Mouse (Mus musculus): ENCODE measurements around the gene Lman1l.

Gene Lman1l

DNA sequence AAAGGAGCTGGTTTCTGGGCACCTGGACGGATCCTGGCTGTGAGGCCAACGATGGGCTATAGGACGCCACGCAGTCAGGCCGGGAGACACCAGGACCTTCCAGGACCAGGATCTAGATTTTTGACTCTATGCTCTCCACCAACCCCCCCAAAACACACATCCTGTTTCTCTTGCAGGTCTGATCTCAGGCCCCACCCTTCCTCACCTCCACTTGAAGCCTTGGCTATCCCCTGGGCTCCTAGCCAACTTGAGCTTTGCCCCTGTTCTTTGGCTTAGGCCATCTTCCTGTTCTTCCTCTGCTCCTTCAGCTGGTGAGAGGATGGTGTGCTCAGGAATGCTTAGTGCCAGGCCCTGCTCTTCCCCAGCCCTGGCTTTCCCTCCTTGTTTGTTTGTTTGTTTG is at the start of gene Lman1l:
Gene Lman1l (minus strand): TSS at position 101 of the 400 bp plus-strand sequence.
- in situ Hi-C loops (cut with MboI), result no loop called here

DNA sequence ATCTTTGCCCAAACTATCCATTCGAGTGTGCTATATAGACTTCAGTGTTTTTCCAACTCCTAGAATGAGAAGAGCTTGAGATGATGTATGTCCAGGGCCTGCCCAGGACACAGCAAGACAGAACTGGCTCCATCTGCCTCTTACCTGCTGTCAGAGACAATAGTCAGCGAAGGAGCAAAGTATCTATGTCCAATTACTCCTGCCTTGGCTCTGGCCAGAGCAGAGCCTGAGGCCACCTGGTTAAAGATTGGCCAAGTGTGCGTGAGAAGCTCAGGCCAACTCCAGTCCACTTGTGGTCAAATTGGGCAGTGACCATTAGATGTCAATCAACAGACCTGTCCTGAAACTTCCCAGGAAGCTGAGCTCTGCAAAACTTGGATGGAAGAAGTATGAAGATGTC is 49.0 kb upstream of the Lman1l start:
- in situ Hi-C loops (cut with MboI), result no loop called here

DNA sequence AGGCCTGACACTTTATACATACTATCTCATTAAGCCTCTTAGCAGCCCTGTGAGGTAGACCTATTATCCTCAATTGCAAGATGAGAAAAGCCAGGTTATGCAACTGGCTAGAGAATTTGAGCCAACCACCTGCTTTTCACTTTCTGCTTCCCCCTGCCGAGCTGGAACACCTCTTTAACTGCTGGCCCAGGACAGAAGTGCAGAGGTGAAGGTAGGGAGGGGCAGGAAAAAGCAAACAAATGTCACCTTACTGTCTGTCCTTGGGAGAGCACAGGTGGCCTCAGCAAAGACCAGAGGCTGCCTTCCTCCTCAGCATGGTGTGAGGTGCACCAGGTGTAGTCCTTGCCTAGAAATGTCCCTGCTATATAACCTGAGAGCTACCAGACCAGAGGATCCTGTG is 47.7 kb upstream of the Lman1l start:
- in situ Hi-C loops (cut with MboI), result no loop called here

DNA sequence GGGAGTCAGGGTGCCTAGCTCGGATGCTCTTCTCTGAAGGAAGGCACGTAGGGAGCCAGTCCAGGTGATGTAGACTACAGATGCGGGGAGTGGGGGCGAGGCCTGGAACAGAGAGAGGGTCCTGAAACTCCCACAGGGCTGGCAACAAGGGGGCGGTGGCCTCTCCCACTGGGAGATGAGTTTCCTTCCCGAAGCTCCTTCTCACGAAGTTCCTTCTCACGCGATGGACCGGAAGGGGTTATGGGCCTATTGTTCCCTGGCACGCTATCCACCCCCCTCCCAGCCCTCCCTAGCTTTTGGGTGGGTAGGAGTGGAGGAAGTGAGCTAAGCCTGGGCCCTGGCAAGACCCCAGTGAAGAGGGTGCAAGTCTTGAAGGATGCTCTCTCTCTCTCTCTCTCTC is 47.2 kb upstream of the Lman1l start:
- in situ Hi-C loops (cut with MboI), result no loop called here

DNA sequence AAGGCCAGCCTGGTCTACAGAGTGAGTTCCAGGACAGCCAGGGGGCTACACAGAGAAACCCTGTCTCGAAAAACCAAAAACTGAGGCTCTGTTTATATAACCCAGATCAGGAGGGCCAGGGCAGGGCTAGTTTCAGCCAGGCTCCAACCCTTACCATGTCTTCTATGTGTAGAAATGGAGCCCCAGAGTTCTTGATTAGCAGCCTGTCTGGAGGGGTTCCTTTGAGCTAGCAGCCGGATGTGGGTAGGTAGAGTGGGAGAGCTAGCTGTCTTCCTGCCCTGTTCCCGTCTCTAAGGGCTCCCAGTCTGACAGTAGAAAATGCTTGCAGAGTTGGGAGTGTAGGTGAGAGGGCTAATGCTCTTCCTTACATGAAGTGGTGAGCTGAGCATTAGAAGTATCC is 46.6 kb upstream of the Lman1l start:
- in situ Hi-C loops (cut with MboI), result no loop called here

DNA sequence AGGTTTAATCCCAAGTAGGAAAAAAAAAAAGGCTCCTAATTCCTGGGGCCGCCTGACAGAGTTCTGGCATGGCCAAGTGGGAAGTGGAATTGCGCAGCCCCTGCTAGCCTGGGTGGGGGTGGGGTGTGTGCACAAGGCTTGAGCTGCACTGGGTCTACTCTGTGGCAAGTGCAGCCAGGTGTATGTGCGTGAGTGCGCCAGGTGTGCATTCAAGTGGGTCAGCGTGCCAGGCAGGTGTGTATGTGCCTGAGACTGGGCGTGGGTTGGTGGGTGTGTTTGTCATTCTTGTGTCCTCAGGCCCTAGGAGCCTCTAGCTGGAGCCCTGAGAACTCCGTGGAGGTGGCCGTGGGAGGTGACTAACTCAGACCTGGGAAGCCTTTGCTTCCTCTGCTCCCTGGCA is 46.0 kb upstream of the Lman1l start:
- in situ Hi-C loops (cut with MboI), result no loop called here

DNA sequence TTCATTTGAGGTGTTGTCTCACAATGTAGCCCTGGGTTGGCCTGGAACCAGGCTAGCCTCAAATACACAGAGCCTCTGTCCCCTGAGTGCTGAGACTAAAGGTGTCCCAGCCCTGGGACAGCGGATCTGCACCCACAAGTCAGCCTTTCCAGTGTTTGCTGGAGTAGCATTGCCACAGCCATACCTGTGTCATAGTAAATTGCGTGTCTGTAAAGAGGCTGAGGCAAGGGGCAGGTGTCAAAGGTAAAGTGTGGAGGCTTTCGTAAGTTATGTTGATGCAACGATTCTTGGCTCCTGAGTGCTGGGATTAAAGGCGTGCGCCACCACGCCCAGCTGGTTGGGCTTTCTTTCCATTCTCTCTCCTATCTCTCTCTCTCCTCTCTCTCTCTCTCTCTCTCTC is 44.0 kb upstream of the Lman1l start:
- in situ Hi-C loops (cut with MboI), result no loop called here

DNA sequence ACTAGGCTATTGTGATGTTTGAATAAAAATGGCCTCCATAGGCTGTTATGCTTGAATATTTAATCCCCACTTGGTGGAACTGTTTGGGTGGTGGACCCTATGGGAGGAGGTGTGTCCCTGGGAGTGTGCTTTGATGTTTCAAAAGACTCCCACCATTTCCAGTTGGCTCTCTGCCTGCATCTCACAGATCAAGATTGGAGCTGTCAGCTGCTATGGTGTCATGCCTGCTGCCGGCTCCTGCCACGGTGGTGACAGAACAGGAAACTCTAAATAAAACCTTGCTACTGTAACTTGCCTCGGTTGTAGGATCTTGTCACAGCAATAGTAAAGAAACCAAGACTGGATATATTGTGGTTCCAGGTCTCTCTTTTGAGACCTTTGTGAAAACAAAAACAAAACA is 41.0 kb upstream of the Lman1l start:
- in situ Hi-C loops (cut with MboI), result no loop called here

DNA sequence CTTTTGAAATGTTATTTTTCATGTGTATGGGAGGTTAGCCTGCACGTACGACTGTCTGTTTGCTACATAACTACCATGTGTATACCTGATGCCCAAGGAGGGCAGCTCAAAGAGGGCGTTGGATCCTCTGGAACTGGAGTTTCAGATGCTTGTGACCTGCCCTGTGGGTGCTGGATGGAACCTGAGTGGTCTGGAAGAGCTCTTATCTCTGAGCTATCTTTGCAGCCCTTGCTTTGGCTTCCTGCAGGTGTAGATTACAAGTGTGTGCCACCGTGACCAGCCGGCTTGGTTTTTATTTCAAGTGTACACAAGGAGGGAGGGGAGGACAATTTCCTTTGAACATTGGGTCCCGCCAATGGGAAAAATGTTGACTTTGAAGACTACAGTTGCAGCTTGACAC is 39.9 kb upstream of the Lman1l start:
- in situ Hi-C loops (cut with MboI), result no loop called here

DNA sequence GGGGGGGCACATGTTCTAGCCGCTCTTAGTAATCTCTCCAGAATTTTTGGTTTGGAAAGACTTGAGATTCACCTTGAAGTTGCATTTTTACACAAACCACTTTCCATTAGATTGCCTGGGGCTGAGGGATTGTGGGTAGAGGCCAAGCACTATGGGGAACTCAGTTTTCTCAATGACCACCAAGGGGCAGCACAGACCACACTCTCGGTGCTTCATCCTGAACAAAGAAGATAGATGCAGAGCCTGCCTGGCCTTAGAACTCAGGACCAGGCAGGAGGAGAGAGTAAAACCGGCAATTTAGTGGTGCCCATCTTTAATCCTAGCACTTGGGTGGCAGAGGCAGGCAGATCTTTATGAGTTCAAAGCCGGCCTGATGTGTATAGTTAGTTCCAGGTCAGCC is 39.2 kb upstream of the Lman1l start:
- in situ Hi-C loops (cut with MboI), result loop anchor here (10.0 kb wide), 1 partner anchor 135 kb away; the partner anchor contains the start of gene Cox5a

DNA sequence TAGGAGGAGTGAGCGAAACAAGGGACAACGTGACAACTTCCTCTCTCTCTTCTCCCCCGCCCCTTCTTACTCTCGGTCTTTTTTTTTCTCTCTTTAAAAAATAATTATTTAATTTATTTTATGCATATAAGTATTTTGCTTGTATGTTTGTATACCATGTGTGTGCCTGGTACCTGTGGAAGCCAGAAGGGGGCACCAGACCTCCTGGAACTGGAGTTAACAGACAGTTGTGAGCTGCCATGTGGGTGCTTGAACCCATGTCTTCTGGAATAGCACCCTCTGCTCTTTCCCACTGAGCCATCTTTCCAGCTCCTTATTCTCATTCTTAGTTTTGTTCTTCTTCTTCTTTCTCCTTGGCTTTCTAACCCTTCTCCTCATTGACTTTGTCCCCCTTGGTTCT is 38.4 kb upstream of the Lman1l start:
- in situ Hi-C loops (cut with MboI), result loop anchor here (10.0 kb wide), 1 partner anchor 134 kb away; the partner anchor contains the start of gene Cox5a

DNA sequence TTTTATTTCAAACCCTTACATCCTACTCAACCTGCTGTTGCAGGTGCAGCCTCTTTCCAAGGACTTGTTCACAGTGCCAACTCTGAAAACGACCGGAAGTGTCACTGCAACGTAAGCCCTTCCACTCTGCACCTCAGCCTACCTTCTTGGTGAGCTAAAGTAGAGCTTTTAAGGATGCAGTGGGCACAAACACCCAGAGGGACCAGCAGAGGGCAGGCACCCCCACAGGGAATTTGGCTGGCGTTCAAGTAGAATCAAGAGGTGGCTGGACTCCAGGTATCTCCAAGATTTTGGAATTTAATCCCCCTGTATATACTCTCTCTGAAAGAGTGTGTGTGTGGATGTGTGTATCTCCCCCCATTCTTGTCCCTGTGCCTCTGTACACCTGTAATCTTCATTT is 37.3 kb upstream of the Lman1l start:
- in situ Hi-C loops (cut with MboI), result loop anchor here (10.0 kb wide), 1 partner anchor 133 kb away; the partner anchor contains the start of gene Cox5a

DNA sequence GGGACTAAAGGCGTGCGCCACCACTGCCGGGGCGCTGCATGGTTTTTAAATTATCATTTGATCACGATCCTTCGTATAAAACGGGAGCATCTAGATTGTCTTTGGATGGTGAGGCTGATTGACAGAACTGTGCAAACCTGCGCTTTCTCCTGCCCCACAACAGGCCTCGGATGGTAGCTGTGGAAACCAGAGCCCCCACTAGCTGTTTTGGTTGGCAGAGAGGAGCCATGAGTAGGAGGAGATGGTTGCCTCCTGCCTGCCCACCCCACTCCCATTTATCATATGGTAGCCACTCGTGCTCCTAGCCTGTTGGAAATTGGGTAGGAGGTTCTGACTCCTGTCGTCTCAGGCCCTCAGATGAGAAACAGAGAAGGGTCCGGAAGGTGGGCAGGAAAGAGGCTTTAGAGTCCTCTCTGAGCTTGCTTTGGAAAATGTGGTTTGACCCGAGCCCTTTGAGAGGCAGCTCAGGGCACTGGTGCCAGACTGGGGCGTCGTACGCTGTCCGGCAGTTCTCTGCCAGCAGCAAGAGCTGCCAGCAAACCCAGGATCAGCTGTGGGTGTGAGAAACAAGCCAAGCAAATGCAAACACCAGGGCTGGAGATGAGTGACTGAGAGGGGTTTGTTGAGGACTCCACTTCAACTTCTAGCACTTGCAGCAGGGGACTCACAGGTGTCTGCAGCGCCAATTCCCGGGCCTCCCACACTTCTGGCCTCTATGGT is 36.2 kb upstream of the Lman1l start:
- in situ Hi-C loops (cut with MboI), result loop anchor here (10.0 kb wide), 1 partner anchor 132 kb away; the partner anchor contains the start of gene Cox5a

DNA sequence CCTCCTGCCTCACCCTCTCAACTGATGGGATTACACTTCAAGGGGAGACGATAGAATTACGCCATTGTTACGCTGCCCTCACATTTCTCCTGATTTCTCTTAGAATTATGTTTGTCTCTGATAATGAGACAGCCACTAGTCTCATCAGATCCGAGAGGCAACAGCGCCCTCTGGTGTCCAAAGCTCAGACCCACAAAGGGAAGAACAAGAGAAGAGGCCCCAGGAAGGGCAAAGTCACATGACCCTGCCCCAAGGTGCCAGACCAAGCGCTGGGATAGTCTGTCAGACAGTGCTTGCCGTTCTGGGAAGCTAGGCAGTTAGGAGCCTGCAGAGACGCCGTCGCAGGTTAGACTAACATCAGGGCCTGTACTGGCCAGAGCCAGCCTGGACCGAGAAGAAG is 35.2 kb upstream of the Lman1l start:
- in situ Hi-C loops (cut with MboI), result loop anchor here (10.0 kb wide), 1 partner anchor 131 kb away; the partner anchor contains the start of gene Cox5a

DNA sequence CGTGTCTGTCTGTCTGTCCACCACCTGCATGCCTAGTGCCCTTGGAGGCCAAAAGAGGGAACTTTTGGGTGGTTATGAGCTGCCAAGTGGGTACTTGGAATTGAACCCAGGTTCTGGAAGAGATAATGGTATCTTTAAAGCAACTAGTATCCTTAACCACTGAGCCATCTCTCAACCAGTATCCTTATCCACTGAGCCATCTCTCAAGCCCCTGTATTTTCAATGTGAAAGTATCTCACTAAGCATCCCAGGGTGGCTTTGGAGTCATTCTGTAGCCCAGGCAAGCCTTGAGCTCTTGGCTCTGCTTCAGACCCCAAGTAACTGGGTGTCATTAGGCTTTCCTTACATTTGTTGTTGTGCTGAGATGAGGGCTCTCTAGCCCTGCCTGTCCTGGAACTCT is 34.4 kb upstream of the Lman1l start:
- in situ Hi-C loops (cut with MboI), result loop anchor here (10.0 kb wide), 1 partner anchor 130 kb away; the partner anchor contains the start of gene Cox5a

DNA sequence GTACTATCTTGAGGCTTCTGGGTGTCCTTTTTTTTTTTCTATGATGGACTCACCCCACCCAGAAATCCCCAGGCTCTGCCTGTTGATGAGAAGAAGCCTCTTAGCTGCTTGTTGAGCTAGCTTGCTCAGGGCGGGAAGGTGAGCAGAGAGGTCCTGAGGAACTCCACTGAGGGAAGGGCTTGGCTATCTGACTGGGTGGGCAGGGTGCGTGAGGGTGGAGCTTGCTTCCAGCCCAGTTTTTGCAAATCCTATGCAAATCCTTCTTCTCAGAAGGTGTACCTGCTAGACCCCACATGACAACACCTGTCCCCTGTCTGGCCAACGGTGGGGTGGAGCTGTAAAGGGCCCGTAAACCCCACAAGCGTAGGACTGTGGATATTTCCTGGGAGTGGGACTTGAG is 32.7 kb upstream of the Lman1l start, which contains the start of gene Csk:
Gene Csk (minus strand): TSS at position 349 of the 400 bp plus-strand sequence.
- in situ Hi-C loops (cut with MboI), result loop anchor here (10.0 kb wide), 1 partner anchor 128 kb away; the partner anchor contains the start of gene Cox5a

DNA sequence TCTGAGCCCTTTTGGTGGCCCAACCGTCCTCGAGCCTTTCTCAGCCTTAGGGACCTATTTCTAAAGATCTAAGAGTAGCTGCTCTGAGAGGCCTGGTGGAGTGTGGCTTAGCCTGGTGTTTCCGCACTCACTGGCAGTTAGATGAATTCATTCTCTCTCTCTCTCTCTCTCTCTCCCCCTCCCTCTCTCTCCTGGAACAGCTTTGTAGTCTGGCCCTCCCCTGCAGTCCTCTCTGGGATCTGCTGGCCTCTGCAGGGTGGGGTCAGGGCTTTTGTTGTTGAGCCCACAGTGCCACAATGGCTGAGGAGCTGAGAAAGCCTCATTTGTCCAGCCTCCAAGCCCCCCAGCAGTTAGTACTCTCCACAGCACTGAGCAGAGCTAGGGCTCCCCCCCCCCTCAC is 32.3 kb upstream of the Lman1l start:
- in situ Hi-C loops (cut with MboI), result loop anchor here (10.0 kb wide), 1 partner anchor 128 kb away; the partner anchor contains the start of gene Cox5a

DNA sequence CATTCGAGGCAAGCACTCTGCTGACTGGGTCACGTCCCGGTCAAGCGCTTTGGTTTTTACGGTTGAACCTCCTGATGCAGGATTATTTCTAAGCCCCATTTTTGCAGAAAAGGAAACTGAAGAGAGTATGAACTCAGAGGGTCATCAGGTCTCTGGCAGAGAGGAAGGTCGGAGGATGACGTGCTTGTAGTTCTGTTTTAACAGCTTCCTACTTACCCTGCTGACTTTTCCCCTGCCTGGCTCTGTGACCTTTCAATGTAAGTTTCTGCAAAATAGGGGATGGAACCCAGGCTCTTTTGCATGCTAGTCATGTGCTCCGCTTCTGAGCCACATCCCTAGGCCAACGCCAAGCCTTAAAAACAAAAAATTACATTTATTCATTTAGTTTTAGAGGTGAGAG is 31.8 kb upstream of the Lman1l start:
- in situ Hi-C loops (cut with MboI), result loop anchor here (10.0 kb wide), 1 partner anchor 128 kb away; the partner anchor contains the start of gene Cox5a

DNA sequence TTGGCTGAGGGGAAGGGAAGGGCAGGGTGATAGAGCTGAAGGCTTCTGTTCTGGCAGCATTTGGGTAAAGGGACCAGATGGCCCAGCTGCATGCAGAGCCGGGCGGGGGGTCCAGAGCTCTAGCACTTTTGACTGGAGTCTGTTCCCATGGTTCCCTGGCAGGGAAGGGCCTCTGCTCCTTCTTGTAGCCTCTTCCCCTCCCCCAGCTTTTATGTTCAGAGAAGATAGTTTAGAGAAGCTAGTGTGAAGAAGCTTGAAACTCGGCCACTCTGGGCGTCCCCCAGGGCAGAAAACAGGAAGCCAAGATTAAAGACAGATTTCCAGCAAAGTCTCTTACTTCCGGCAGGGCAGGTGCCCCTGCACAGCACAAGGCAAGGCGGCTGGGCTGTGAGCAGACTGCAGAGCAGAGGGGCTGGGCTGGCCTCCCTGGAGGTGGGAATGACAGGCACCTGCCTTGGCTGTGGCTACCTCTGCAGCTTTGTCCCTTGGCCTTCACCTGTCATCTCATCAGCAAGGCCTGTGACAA is 30.3 kb upstream of the Lman1l start:
- in situ Hi-C loops (cut with MboI), result loop anchor here (10.0 kb wide), 1 partner anchor 126 kb away; the partner anchor contains the start of gene Cox5a

DNA sequence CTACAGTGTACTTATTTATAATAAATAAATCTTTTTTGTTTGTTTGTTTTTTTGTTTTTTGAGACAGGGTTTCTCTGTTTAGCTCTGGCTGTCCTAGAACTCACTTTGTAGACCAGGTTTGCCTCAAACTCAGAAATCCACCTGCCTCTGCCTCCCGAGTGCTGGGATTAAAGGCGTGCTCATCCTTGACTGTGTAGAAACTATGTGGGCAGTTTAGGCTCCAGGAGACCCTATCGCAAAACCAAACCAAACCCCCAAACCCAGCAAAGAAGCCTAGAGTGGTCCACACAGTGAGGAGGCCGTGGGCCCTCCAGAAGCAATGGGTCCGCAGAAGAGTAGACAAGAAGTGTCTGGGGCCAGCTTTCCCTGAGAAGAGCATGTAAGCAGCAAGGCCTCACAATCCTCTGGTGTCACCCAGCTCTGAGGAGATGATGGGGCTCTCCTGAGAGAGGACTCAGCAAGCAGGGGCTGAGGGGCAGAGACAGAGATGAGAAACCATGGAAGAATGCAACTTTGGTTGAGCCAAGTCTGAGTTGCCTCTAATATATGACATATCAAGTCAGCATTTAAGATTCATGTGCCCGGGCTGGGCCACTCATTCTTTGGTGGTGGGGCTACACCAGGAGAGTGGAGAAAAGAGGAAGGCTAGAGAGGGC is 29.7 kb upstream of the Lman1l start:
- in situ Hi-C loops (cut with MboI), result loop anchor here (10.0 kb wide), 1 partner anchor 125 kb away; the partner anchor contains the start of gene Cox5a

DNA sequence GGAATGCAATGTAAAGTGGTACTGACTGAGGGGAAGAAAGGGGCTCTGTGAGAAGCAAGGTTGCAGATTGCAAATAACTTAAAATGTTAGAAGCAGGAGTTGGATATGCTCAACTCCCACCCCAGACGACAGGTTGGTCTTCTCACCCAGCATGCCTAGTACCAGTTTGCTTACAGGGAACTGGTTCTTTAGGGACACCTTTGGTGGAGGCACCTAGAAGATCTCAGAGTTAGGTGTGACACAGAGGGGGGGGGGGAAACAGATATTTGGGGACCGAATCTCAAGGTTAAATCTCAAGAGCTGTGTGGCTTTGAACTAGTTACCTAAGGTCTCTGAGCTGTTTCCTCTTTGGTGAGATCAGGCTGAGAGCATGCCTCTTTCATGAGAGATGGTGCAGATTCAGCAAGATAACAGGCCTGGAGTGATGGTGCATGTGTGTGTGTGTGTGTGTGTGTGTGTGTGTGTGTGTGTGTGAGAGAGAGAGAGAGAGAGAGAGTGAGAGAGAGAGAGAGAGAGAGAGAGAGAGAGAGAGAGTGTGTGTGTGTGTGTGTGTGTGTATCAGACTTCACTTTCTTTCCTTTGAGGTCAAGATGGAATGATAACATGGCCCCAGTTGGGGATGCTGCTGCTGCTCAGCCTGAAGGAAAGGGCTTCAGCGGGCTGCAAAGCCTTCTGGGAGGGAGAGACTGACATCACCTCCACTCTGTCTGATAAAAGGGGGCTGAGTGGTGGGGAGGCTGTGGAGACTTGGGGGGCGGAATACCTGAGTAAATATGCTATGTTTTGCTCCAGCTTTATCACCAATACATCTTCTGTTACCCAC is 26.9 kb upstream of the Lman1l start:
- in situ Hi-C loops (cut with MboI), result no loop called here

All from mature B cell (primary cell).